Mouse (Mus musculus): Measurements from ENCODE around the gene Gm21761.
"Not testable (repeated sequence)": the region's sequence is repeated elsewhere in the genome, so short reads cannot be mapped to it uniquely, and the experiment has no call there.

- TF ChIP-seq EP300, CTCF (IDR thresholded peaks at IDR 0.05; ENCODE audit: low read depth): not testable (repeated sequence)
Measured at GRCm38 (mm10) chr13:119862399-119862798, 66.7 kb downstream of the Gm21761 start.

Measured in liver, embryonic 14.5 days (tissue).